ENCODE assay signal across 20 mouse cellular contexts in genomic region chr5:119057813-119058212, GRCm38 (mm10).
DNase-seq lines count a peak whose midpoint lies in the region; ATAC-seq and TF ChIP-seq lines count a peak whose summit lies in the region.
"Had no signal": no experiment of that assay in that cellular context is flagged by ENCODE, and none has a peak within 500 bp of the region (broad histone marks: within the 10 kb centered on the region; RNA-seq: fewer than 3 reads in every experiment).

No protein-coding gene starts in this region.

- DNase-seq in gastrocnemius, adult 2 months = no peak
- no peak for DNase-seq in gastrocnemius, postnatal 36 days
- no peak for DNase-seq in heart, postnatal 0 days (ENCODE audit: low spot score)
- no peak for DNase-seq in heart, adult 9 months (ENCODE audit: low spot score in 2 of 2)
- DNase-seq in layer of hippocampus, adult 2 months (ENCODE audit: low spot score in 2 of 2) = no peak
- DNase-seq in layer of hippocampus, postnatal 10 days (ENCODE audit: low spot score in 2 of 2) = no peak
- no peak for DNase-seq in stomach, postnatal 0 days (ENCODE audit: low spot score)
- DNase-seq: cerebellum, adult 2 months; cerebellum, postnatal 25 days; layer of hippocampus, postnatal 36 days; liver, embryonic 13.5 days had no signal

- no peaks in the 10 kb centered on the region for H3K4me1 ChIP-seq in heart, postnatal 0 days (ENCODE audit: control insufficient read depth, insufficient read depth)
- no peaks in the 10 kb centered on the region for H3K4me1 ChIP-seq in stomach, embryonic 16.5 days (ENCODE audit: control insufficient read depth, insufficient read depth, low read length)
- H3K4me1 ChIP-seq in stomach, postnatal 0 days (replicated peaks; ENCODE audit: control insufficient read depth, insufficient read depth) = no peaks in the 10 kb centered on the region
- H3K4me1 ChIP-seq: liver, embryonic 13.5 days; megakaryocyte, embryonic 14.5 days had no signal

- no peak overlapping the region for H3K4me2 ChIP-seq in heart, postnatal 0 days (ENCODE audit: low read depth, low read length)
- no peak overlapping the region for H3K4me2 ChIP-seq in stomach, embryonic 16.5 days (ENCODE audit: low read depth, low read length)
- no peak overlapping the region for H3K4me2 ChIP-seq in stomach, postnatal 0 days (replicated peaks; ENCODE audit: low read depth)
- H3K4me2 ChIP-seq: embryonic facial prominence, embryonic 13.5 days; forebrain, embryonic 12.5 days; hindbrain, embryonic 13.5 days; liver, embryonic 13.5 days; midbrain, embryonic 13.5 days had no signal

- H3K27me3 ChIP-seq in heart, postnatal 0 days (ENCODE audit: control insufficient read depth, insufficient read depth, low read length) = no peaks in the 10 kb centered on the region
- H3K27me3 ChIP-seq in stomach, embryonic 16.5 days (ENCODE audit: control insufficient read depth, insufficient read depth, low read length) = no peaks in the 10 kb centered on the region
- H3K27me3 ChIP-seq in stomach, postnatal 0 days (ENCODE audit: control insufficient read depth, insufficient read depth, low read length) = no peaks in the 10 kb centered on the region
- H3K27me3 ChIP-seq: liver, embryonic 13.5 days; megakaryocyte, embryonic 14.5 days had no signal

- no peaks in the 10 kb centered on the region for H3K9me3 ChIP-seq in heart, postnatal 0 days (replicated peaks; ENCODE audit: control insufficient read depth, low read length)
- H3K9me3 ChIP-seq in stomach, embryonic 16.5 days (replicated peaks; ENCODE audit: control insufficient read depth, low read length) = no peaks in the 10 kb centered on the region
- no peaks in the 10 kb centered on the region for H3K9me3 ChIP-seq in stomach, postnatal 0 days (ENCODE audit: control insufficient read depth, low read length)
- H3K9me3 ChIP-seq: embryonic facial prominence, embryonic 13.5 days; forebrain, embryonic 12.5 days; hindbrain, embryonic 13.5 days; liver, embryonic 13.5 days; midbrain, embryonic 13.5 days had no signal

- peak overlapping the region; percentile 81 for H3K27ac ChIP-seq in gastrocnemius, adult 2 months
- peak overlapping the region; percentile 50 for H3K27ac ChIP-seq in heart, postnatal 0 days (ENCODE audit: low read depth)
- H3K27ac ChIP-seq in layer of hippocampus, adult 2 months = peak overlapping the region; percentile 69; the same call in 1 of the 2 replicates
- H3K27ac ChIP-seq in stomach, embryonic 16.5 days (ENCODE audit: low read length) = 0 out of 2 replicates have a peak overlapping the region, but pooled peaks have one; percentile 11
- no peak overlapping the region for H3K27ac ChIP-seq in stomach, postnatal 0 days (replicated peaks)
- H3K27ac ChIP-seq: embryonic facial prominence, embryonic 13.5 days; forebrain, embryonic 12.5 days; hindbrain, embryonic 13.5 days; liver, embryonic 13.5 days; midbrain, embryonic 13.5 days had no signal

- no peak overlapping the region for H3K9ac ChIP-seq in heart, postnatal 0 days (replicated peaks; ENCODE audit: low read depth, low read length)
- no peak overlapping the region for H3K9ac ChIP-seq in stomach, embryonic 16.5 days (ENCODE audit: low read length)
- no peak overlapping the region for H3K9ac ChIP-seq in stomach, postnatal 0 days (ENCODE audit: low read length)
- H3K9ac ChIP-seq: embryonic facial prominence, embryonic 13.5 days; forebrain, embryonic 12.5 days; hindbrain, embryonic 13.5 days; liver, embryonic 13.5 days; midbrain, embryonic 13.5 days had no signal

- TF ChIP-seq EP300 in heart, postnatal 0 days (IDR thresholded peaks at IDR 0.05; ENCODE audit: low read depth) = no peak
- no peak for TF ChIP-seq EP300 in stomach, postnatal 0 days (optimal IDR thresholded peaks at IDR 0.05)

- WGBS in heart, postnatal 0 days = 78% methylated on average over 4 of the region's 4 CpGs
- 87% methylated on average over 4 of the region's 4 CpGs for WGBS in stomach, embryonic 16.5 days
- 90% methylated on average over 4 of the region's 4 CpGs for WGBS in stomach, postnatal 0 days

- H3K36me3 ChIP-seq in heart, postnatal 0 days (replicated peaks; ENCODE audit: control insufficient read depth, insufficient read depth, low read length) = no peaks in the 10 kb centered on the region
- H3K36me3 ChIP-seq in stomach, embryonic 16.5 days (ENCODE audit: control insufficient read depth, insufficient read depth, low read length) = no peaks in the 10 kb centered on the region
- no peaks in the 10 kb centered on the region for H3K36me3 ChIP-seq in stomach, postnatal 0 days (ENCODE audit: control insufficient read depth, insufficient read depth, low read length)
- H3K36me3 ChIP-seq: embryonic facial prominence, embryonic 13.5 days; forebrain, embryonic 12.5 days; hindbrain, embryonic 13.5 days; liver, embryonic 13.5 days; midbrain, embryonic 13.5 days had no signal

- TF ChIP-seq CTCF in gastrocnemius, adult 2 months (IDR thresholded peaks at IDR 0.05) = no peak
- TF ChIP-seq CTCF in heart, postnatal 0 days (IDR thresholded peaks at IDR 0.05; ENCODE audit: low read depth) = no peak
- TF ChIP-seq CTCF in layer of hippocampus, adult 2 months (conservative IDR thresholded peaks at IDR 0.05) = no peak
- TF ChIP-seq CTCF in stomach, postnatal 0 days (IDR thresholded peaks at IDR 0.05; ENCODE audit: low read depth) = no peak

- no peak for ATAC-seq in heart, postnatal 0 days (ENCODE audit: insufficient read depth, low read depth)
- ATAC-seq in stomach, embryonic 16.5 days (ENCODE audit: insufficient read depth, low FRiP score) = no peak
- ATAC-seq in stomach, postnatal 0 days (ENCODE audit: low FRiP score, low TSS enrichment) = no peak
- ATAC-seq: activated CD4-positive, CD25-positive, alpha-beta regulatory T cell, adult 4 months; inflammation-experienced regulatory T-cells, adult 6 months; midbrain, embryonic 13.5 days had no signal

- no peak overlapping the region for H3K4me3 ChIP-seq in gastrocnemius, adult 2 months
- H3K4me3 ChIP-seq in heart, postnatal 0 days (ENCODE audit: low read depth, low read length) = no peak overlapping the region
- no peak overlapping the region for H3K4me3 ChIP-seq in layer of hippocampus, adult 2 months
- H3K4me3 ChIP-seq in stomach, embryonic 16.5 days (replicated peaks; ENCODE audit: low read length) = no peak overlapping the region
- no peak overlapping the region for H3K4me3 ChIP-seq in stomach, postnatal 0 days (ENCODE audit: low read depth, low read length)
- H3K4me3 ChIP-seq: embryonic facial prominence, embryonic 13.5 days; erythroblast, embryonic 14.5 days; forebrain, embryonic 12.5 days; hindbrain, embryonic 13.5 days; liver, embryonic 13.5 days; megakaryocyte, embryonic 14.5 days; midbrain, embryonic 13.5 days had no signal

- intact Hi-C loops in gastrocnemius, adult 2 months (cut with DNase I) = loop anchor here (5.0 to 10.0 kb wide), 3 partner anchors 76 to 617 kb away; partner anchors contain the start of gene Tbx3
- intact Hi-C loops in gastrocnemius, postnatal 36 days (cut with DNase I) = loop anchor here (5.0 kb wide), 1 partner anchor 176 kb away; no protein-coding TSS in a partner anchor
